17 mouse cellular contexts compared by ENCODE assay signal in genomic region chr10:92009551-92009950, GRCm38 (mm10).
DNase-seq lines count a peak whose midpoint lies in the region; ATAC-seq and TF ChIP-seq lines count a peak whose summit lies in the region.
"Had no signal": no experiment of that assay in that cellular context is flagged by ENCODE, and none has a peak within 500 bp of the region (broad histone marks: within the 10 kb centered on the region; RNA-seq: fewer than 3 reads in every experiment).

No protein-coding gene starts in this region.

- no peak overlapping the region for H3K27ac ChIP-seq in kidney, postnatal 0 days
- no peak overlapping the region for H3K27ac ChIP-seq in embryonic facial prominence, embryonic 10.5 days (replicated peaks)
- H3K27ac ChIP-seq in hindbrain, embryonic 11.5 days (ENCODE audit: low read depth, low read length), result no peak overlapping the region
- peak overlapping the region; percentile 60 for H3K27ac ChIP-seq in midbrain, embryonic 14.5 days (replicated peaks; ENCODE audit: low read depth, low read length)
- H3K27ac ChIP-seq in intestine, embryonic 16.5 days (ENCODE audit: low read length), result no peak overlapping the region
- H3K27ac ChIP-seq: embryonic facial prominence, embryonic 15.5 days; lung, embryonic 15.5 days; stomach, embryonic 15.5 days had no signal

- intact Hi-C loops in heart, postnatal 25 days (cut with DNase I), result no loop called here

- H3K36me3 ChIP-seq in kidney, postnatal 0 days (ENCODE audit: insufficient read depth, low read length), result no peaks in the 10 kb centered on the region
- H3K36me3 ChIP-seq in embryonic facial prominence, embryonic 10.5 days (replicated peaks), result no peaks in the 10 kb centered on the region
- no peaks in the 10 kb centered on the region for H3K36me3 ChIP-seq in hindbrain, embryonic 11.5 days (ENCODE audit: control insufficient read depth, insufficient read depth, low read length)
- H3K36me3 ChIP-seq in midbrain, embryonic 14.5 days (ENCODE audit: control insufficient read depth, insufficient read depth, low read length), result no peaks in the 10 kb centered on the region
- no peaks in the 10 kb centered on the region for H3K36me3 ChIP-seq in intestine, embryonic 16.5 days (ENCODE audit: control insufficient read depth, insufficient read depth, low read length)
- H3K36me3 ChIP-seq: embryonic facial prominence, embryonic 15.5 days; lung, embryonic 15.5 days; stomach, embryonic 15.5 days had no signal

- H3K27me3 ChIP-seq in kidney, postnatal 0 days (ENCODE audit: insufficient read depth, low read length), result no peaks in the 10 kb centered on the region
- H3K27me3 ChIP-seq in embryonic facial prominence, embryonic 10.5 days (replicated peaks; ENCODE audit: low read depth, poor library complexity, severe bottlenecking), result no peaks in the 10 kb centered on the region
- no peaks in the 10 kb centered on the region for H3K27me3 ChIP-seq in hindbrain, embryonic 11.5 days (ENCODE audit: control insufficient read depth, insufficient read depth, low read length)
- H3K27me3 ChIP-seq in midbrain, embryonic 14.5 days (ENCODE audit: control insufficient read depth, insufficient read depth, low read length), result no peaks in the 10 kb centered on the region
- H3K27me3 ChIP-seq in intestine, embryonic 16.5 days (replicated peaks; ENCODE audit: control insufficient read depth, insufficient read depth, low read length), result no peaks in the 10 kb centered on the region
- H3K27me3 ChIP-seq: embryonic facial prominence, embryonic 15.5 days; lung, embryonic 15.5 days; megakaryocyte, embryonic 14.5 days; stomach, embryonic 15.5 days had no signal

- WGBS in kidney, postnatal 0 days, result 40% methylated on average over 10 of the region's 10 CpGs
- 34% methylated on average over 10 of the region's 10 CpGs for WGBS in embryonic facial prominence, embryonic 10.5 days
- 40% methylated on average over 10 of the region's 10 CpGs for WGBS in hindbrain, embryonic 11.5 days
- 4% methylated on average over 10 of the region's 10 CpGs for WGBS in midbrain, embryonic 14.5 days
- 53% methylated on average over 10 of the region's 10 CpGs for WGBS in intestine, embryonic 16.5 days

- H3K9me3 ChIP-seq in kidney, postnatal 0 days (replicated peaks; ENCODE audit: low read length), result no peaks in the 10 kb centered on the region
- no peaks in the 10 kb centered on the region for H3K9me3 ChIP-seq in embryonic facial prominence, embryonic 10.5 days
- no peaks in the 10 kb centered on the region for H3K9me3 ChIP-seq in hindbrain, embryonic 11.5 days (ENCODE audit: control insufficient read depth, low read length)
- no peaks in the 10 kb centered on the region for H3K9me3 ChIP-seq in midbrain, embryonic 14.5 days (ENCODE audit: control insufficient read depth, low read length)
- no peaks in the 10 kb centered on the region for H3K9me3 ChIP-seq in intestine, embryonic 16.5 days (ENCODE audit: control insufficient read depth, low read length)
- H3K9me3 ChIP-seq: embryonic facial prominence, embryonic 15.5 days; lung, embryonic 15.5 days; stomach, embryonic 15.5 days had no signal

- no peak overlapping the region for H3K9ac ChIP-seq in kidney, postnatal 0 days (ENCODE audit: low read depth, low read length)
- no peak overlapping the region for H3K9ac ChIP-seq in hindbrain, embryonic 11.5 days (ENCODE audit: low read depth, low read length)
- H3K9ac ChIP-seq in midbrain, embryonic 14.5 days (replicated peaks; ENCODE audit: low read length), result no peak overlapping the region
- H3K9ac ChIP-seq in intestine, embryonic 16.5 days (ENCODE audit: low read depth, low read length), result no peak overlapping the region
- H3K9ac ChIP-seq: embryonic facial prominence, embryonic 15.5 days; lung, embryonic 15.5 days; stomach, embryonic 15.5 days had no signal

- H3K4me1 ChIP-seq in kidney, postnatal 0 days (replicated peaks; ENCODE audit: insufficient read depth, low read length), result no peaks in the 10 kb centered on the region
- H3K4me1 ChIP-seq in embryonic facial prominence, embryonic 10.5 days, result no peaks in the 10 kb centered on the region; the same call in 1 of the 2 replicates
- peaks cover 2% of the 10 kb centered on the region; the same call in 1 of the 2 replicates for H3K4me1 ChIP-seq in hindbrain, embryonic 11.5 days (replicated peaks; ENCODE audit: control insufficient read depth, insufficient read depth, low read length)
- H3K4me1 ChIP-seq in midbrain, embryonic 14.5 days (ENCODE audit: control insufficient read depth, insufficient read depth, low read length), result 0 out of 2 replicates have a peak, but pooled peaks cover 9% of the 10 kb centered on the region
- H3K4me1 ChIP-seq in intestine, embryonic 16.5 days (ENCODE audit: control insufficient read depth, insufficient read depth, low read length), result no peaks in the 10 kb centered on the region
- H3K4me1 ChIP-seq: embryonic facial prominence, embryonic 15.5 days; lung, embryonic 15.5 days; megakaryocyte, embryonic 14.5 days; stomach, embryonic 15.5 days had no signal

- peak; percentile 45 for DNase-seq in kidney, postnatal 0 days (ENCODE audit: low spot score)
- DNase-seq in kidney, postnatal 25 days, result no peak
- DNase-seq in embryonic facial prominence, embryonic 10.5 days (ENCODE audit: low spot score), result peak; percentile 20
- DNase-seq in hindbrain, embryonic 11.5 days (ENCODE audit: low spot score), result peak; percentile 12
- DNase-seq in midbrain, embryonic 14.5 days, result peak; percentile 77
- DNase-seq in heart, postnatal 25 days (ENCODE audit: low spot score), result no peak
- DNase-seq in adipocyte (ENCODE audit: low spot score), result no peak
- DNase-seq: cerebellum, adult 8-10 months; layer of hippocampus, postnatal 36 days; liver; thymus, postnatal 25 days had no signal

- ATAC-seq in kidney, postnatal 0 days (replicated peaks; ENCODE audit: low FRiP score, low read depth), result no peak
- no peak for ATAC-seq in hindbrain, embryonic 11.5 days (ENCODE audit: low FRiP score)
- peak; percentile 40; the same call in 1 of the 2 replicates for ATAC-seq in midbrain, embryonic 14.5 days (ENCODE audit: low FRiP score, low TSS enrichment)
- ATAC-seq in intestine, embryonic 16.5 days, result no peak
- ATAC-seq: intestine, postnatal 0 days had no signal

- no peak overlapping the region for H3K4me2 ChIP-seq in kidney, postnatal 0 days (ENCODE audit: low read length)
- H3K4me2 ChIP-seq in hindbrain, embryonic 11.5 days (replicated peaks; ENCODE audit: low read depth, low read length), result no peak overlapping the region
- 0 out of 2 replicates have a peak overlapping the region, but pooled peaks have one; percentile 7 for H3K4me2 ChIP-seq in midbrain, embryonic 14.5 days (ENCODE audit: low read length)
- no peak overlapping the region for H3K4me2 ChIP-seq in intestine, embryonic 16.5 days (ENCODE audit: low read depth, low read length)
- H3K4me2 ChIP-seq: embryonic facial prominence, embryonic 15.5 days; lung, embryonic 15.5 days; stomach, embryonic 15.5 days had no signal

- no peak for TF ChIP-seq CTCF in kidney, postnatal 0 days (IDR thresholded peaks at IDR 0.05; ENCODE audit: low read depth)

- no peak overlapping the region for H3K4me3 ChIP-seq in kidney, postnatal 0 days (replicated peaks; ENCODE audit: low read depth, low read length)
- no peak overlapping the region for H3K4me3 ChIP-seq in embryonic facial prominence, embryonic 10.5 days
- no peak overlapping the region for H3K4me3 ChIP-seq in hindbrain, embryonic 11.5 days (ENCODE audit: low read depth, low read length)
- no peak overlapping the region for H3K4me3 ChIP-seq in midbrain, embryonic 14.5 days (replicated peaks; ENCODE audit: low read depth, low read length)
- no peak overlapping the region for H3K4me3 ChIP-seq in intestine, embryonic 16.5 days (ENCODE audit: low read length)
- H3K4me3 ChIP-seq: embryonic facial prominence, embryonic 15.5 days; lung, embryonic 15.5 days; megakaryocyte, embryonic 14.5 days; stomach, embryonic 15.5 days had no signal

Comparison
In these comparisons a context has a peak if more than half of its experiments do, and no peak if none do; other contexts are left out.
1. DNase-seq: peak in kidney, postnatal 0 days (single experiment), embryonic facial prominence, embryonic 10.5 days (single experiment), hindbrain, embryonic 11.5 days (single experiment) and midbrain, embryonic 14.5 days (single experiment); none in kidney, postnatal 25 days (0 of 2), heart, postnatal 25 days (single experiment) and adipocyte (single experiment).